Mouse (Mus musculus): ENCODE results near the gene Fam163a.

Gene Fam163a

DNA sequence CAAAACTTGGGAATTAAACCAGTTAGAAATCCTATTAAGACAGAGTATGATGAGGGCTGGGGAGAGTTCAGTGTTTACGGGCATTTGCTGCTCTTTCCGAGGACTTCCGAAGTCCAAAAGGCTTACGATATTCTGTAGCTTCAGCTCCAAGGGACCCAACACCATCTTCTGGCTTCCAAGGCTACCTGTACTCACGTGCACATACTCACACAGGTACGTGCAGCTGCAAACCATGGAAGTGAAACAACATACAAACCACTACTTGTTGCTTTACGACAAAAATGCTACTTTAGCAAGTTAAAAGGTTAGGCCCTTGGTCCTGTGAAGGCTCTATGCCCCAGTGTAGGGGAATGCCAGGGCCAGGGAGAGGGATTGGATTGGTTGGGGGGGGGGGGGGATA is 170.9 kb downstream of the Fam163a start:
- no peak for DNase-seq (ENCODE audit: low read depth, low spot score)

DNA sequence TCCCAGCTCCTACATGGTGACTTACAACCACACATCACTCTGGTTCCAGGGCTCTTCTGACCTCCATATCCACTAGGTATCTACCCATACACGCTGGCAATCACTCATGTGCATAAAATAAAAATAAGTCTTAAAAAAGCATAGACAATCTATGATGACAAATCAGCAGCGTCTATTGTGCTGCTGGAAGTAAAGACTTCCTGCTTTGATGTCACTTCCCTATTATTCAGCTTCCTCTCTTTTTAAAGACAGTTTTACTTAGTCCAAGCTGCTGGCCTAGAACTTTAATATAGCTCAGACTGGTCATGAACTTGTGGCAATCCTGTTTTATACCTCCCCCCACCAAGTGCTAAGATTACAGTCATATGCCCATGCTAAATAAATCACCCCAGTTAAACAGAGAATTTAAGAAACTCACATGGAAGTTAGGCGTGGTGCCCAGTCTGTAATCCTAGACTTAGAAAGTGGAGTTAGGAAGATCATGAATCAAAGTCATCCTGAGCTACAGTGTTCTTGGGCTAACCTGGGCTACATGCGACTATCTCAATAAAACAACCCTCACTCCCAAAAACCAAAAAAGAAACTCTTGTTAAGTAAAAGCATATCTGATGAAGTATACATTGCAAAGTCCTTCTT is 176.4 kb downstream of the Fam163a start:
- DNase-seq (ENCODE audit: low read depth, low spot score): no peak

DNA sequence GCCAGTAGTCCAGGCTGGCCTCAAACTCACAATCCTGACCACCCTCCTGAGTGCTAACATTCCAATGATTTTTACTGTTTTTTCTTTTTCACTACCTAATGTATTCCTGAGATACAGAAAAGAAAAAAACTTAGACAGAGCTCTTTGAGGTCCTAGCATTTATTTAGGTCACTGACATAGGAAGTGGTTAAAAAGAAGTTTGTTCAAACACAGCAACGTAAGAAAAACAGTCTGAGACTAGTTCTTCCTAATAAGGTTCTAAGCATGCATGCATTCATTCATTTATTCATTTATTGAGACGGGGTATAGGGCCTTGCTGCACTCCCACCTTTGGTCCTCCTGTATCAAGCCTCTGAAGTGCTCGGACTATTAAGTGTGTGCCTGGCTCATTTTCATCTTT is 177.0 kb downstream of the Fam163a start:
- DNase-seq (ENCODE audit: low read depth, low spot score): no peak

All from mesoderm, embryonic 11.5 days (tissue).